ENCODE assay signal across 8 mouse cellular contexts in the genomic region with DNA sequence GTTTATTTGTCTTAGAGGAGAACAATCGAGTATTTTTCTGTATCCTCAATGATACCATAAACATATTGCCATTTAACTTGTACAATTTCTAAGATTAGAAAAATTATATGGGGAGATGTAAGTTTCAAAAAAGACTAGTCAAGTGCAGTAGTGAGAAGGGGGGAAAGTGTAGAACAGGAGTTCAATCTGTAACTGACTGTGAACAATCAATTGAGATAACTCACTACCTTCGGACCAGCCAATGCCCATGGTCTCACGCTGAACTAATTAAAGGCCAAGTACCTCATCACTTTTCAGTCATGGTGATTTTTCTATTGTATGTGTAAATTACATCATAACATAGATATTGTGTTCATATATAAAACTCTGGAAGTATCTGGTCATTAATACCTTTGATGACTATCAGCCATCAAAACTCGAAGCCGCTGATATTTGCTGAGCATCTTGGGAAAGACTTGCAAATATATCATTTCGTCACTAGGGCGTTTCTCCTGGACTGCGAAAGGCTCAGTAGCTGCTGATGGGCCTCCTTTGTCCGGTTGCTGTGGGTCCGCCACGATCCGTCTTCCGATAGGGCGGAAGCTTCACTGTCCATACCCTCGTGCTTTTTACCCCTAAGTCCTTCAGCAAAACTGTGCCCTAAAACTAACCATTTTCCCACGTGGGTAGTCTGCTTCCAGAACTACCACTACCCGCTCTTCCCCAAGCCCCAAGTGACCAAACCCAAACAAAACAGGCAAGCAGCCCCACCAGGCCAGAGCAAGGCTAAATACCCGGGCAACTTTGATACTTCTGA. TPM values are rescaled to one million over a fixed set of nuclear protein-coding genes. Genes with fewer than 3 reads are reported as not detected.
DNase-seq lines count a peak whose midpoint lies in the region; ATAC-seq and TF ChIP-seq lines count a peak whose summit lies in the region.

No protein-coding gene starts in this region.

- TF ChIP-seq CTCF in ES-Bruce4 (IDR thresholded peaks at IDR 0.05; ENCODE audit: low read depth, low read length), result no peak
- peak; percentile 30 for TF ChIP-seq CTCF in liver, postnatal 0 days (IDR thresholded peaks at IDR 0.05; ENCODE audit: low read depth)

- TF ChIP-seq POLR2A in ES-Bruce4 (IDR thresholded peaks at IDR 0.05; ENCODE audit: insufficient read depth, low read length), result peak; percentile 65

- peak overlapping the region; percentile 35 for H3K9ac ChIP-seq in ES-Bruce4 (ENCODE audit: low read depth, poor library complexity, severe bottlenecking)
- H3K9ac ChIP-seq in forebrain, embryonic 14.5 days (ENCODE audit: low read length), result peak overlapping the region; percentile 76
- H3K9ac ChIP-seq in liver, postnatal 0 days (replicated peaks), result peak overlapping the region; percentile 79
- H3K9ac ChIP-seq in neural tube, embryonic 13.5 days, result peak overlapping the region; percentile 79

- WGBS in forebrain, embryonic 14.5 days, result 2% methylated on average over 18 of the region's 18 CpGs
- WGBS in liver, postnatal 0 days (ENCODE audit: insufficient replicate concordance), result under 1% methylated on average over 18 of the region's 18 CpGs
- WGBS in neural tube, embryonic 13.5 days, result 1% methylated on average over 18 of the region's 18 CpGs

- intact Hi-C loops in heart, postnatal 14 days (cut with DNase I), result no loop called here

- H3K4me2 ChIP-seq in forebrain, embryonic 14.5 days (ENCODE audit: low read length), result peak overlapping the region; percentile 65
- peak overlapping the region; percentile 84 for H3K4me2 ChIP-seq in liver, postnatal 0 days (ENCODE audit: low read depth, low read length)
- H3K4me2 ChIP-seq in neural tube, embryonic 13.5 days, result peak overlapping the region; percentile 61

- peak; percentile 96 for ATAC-seq in forebrain, embryonic 14.5 days
- peak; percentile 92 for ATAC-seq in liver, postnatal 0 days
- ATAC-seq in neural tube, embryonic 13.5 days (ENCODE audit: low read depth), result peak; percentile 94

- no peaks in the 10 kb centered on the region for H3K27me3 ChIP-seq in ES-Bruce4 (ENCODE audit: control insufficient read depth, insufficient read depth, low read length, poor library complexity, severe bottlenecking)
- no peaks in the 10 kb centered on the region for H3K27me3 ChIP-seq in forebrain, embryonic 14.5 days (replicated peaks; ENCODE audit: control insufficient read depth, insufficient read depth, low read length)
- no peaks in the 10 kb centered on the region for H3K27me3 ChIP-seq in liver, postnatal 0 days (ENCODE audit: insufficient read depth, low read length)
- no peaks in the 10 kb centered on the region for H3K27me3 ChIP-seq in neural tube, embryonic 13.5 days

- H3K4me1 ChIP-seq in ES-Bruce4 (ENCODE audit: control insufficient read depth, insufficient read depth, low read length), result no peaks in the 10 kb centered on the region
- H3K4me1 ChIP-seq in forebrain, embryonic 14.5 days (ENCODE audit: control insufficient read depth, insufficient read depth, low read length), result no peaks in the 10 kb centered on the region
- H3K4me1 ChIP-seq in liver, postnatal 0 days (ENCODE audit: insufficient read depth), result peaks cover 4% of the 10 kb centered on the region
- H3K4me1 ChIP-seq in neural tube, embryonic 13.5 days (replicated peaks), result peaks cover 8% of the 10 kb centered on the region

- H3K27ac ChIP-seq in ES-Bruce4 (ENCODE audit: insufficient read depth, low read length), result peak overlapping the region; percentile 46
- peak overlapping the region; percentile 94 for H3K27ac ChIP-seq in forebrain, embryonic 14.5 days (ENCODE audit: low read depth, low read length)
- H3K27ac ChIP-seq in liver, postnatal 0 days (ENCODE audit: low read depth), result peak overlapping the region; percentile 95
- peak overlapping the region; percentile 95 for H3K27ac ChIP-seq in neural tube, embryonic 13.5 days (replicated peaks)

- TF ChIP-seq EP300 in ES-Bruce4 (IDR thresholded peaks at IDR 0.05; ENCODE audit: insufficient read depth, low read depth, low read length), result no peak
- TF ChIP-seq EP300 in liver, postnatal 0 days (IDR thresholded peaks at IDR 0.05; ENCODE audit: low read depth), result peak; percentile 67

- no peaks in the 10 kb centered on the region for H3K9me3 ChIP-seq in ES-Bruce4 (replicated peaks; ENCODE audit: control insufficient read depth, insufficient read depth, low read length, poor library complexity, severe bottlenecking)
- no peaks in the 10 kb centered on the region for H3K9me3 ChIP-seq in forebrain, embryonic 14.5 days (replicated peaks; ENCODE audit: control insufficient read depth, low read length)
- H3K9me3 ChIP-seq in liver, postnatal 0 days (ENCODE audit: low read length), result no peaks in the 10 kb centered on the region
- H3K9me3 ChIP-seq in neural tube, embryonic 13.5 days, result no peaks in the 10 kb centered on the region

- peak; percentile 84 for DNase-seq in cerebellum, adult 11 months
- peak; percentile 94 for DNase-seq in forebrain, embryonic 14.5 days (ENCODE audit: low spot score)
- DNase-seq in heart, postnatal 14 days, result peak; percentile 78 to 81
- peak; percentile 89 for DNase-seq in layer of hippocampus, adult 11-12 months (ENCODE audit: low spot score)
- peak; percentile 74 for DNase-seq in liver, postnatal 0 days
- DNase-seq in telencephalon, adult 2 months (ENCODE audit: low read depth, low spot score), result peak; percentile 93

- H3K36me3 ChIP-seq in ES-Bruce4 (ENCODE audit: control insufficient read depth, insufficient read depth, low read length, poor library complexity, severe bottlenecking), result no peaks in the 10 kb centered on the region
- no peaks in the 10 kb centered on the region for H3K36me3 ChIP-seq in forebrain, embryonic 14.5 days (ENCODE audit: control insufficient read depth, insufficient read depth, low read length)
- H3K36me3 ChIP-seq in liver, postnatal 0 days (replicated peaks; ENCODE audit: insufficient read depth, low read length), result no peaks in the 10 kb centered on the region
- peaks cover under 1% of the 10 kb centered on the region; the same call in 1 of the 2 replicates for H3K36me3 ChIP-seq in neural tube, embryonic 13.5 days

- peak overlapping the region; percentile 69 for H3K4me3 ChIP-seq in ES-Bruce4 (ENCODE audit: low read depth, low read length)
- H3K4me3 ChIP-seq in forebrain, embryonic 14.5 days (ENCODE audit: low read depth, low read length), result peak overlapping the region; percentile 43
- H3K4me3 ChIP-seq in liver, postnatal 0 days (ENCODE audit: low read depth, low read length), result peak overlapping the region; percentile 55
- peak overlapping the region; percentile 48 for H3K4me3 ChIP-seq in neural tube, embryonic 13.5 days

RNA-seq across cellular contexts. Expression of a gene that starts 25.1 kb away (rescaled TPM):
- polyA plus RNA-seq in ES-Bruce4 (2011; ENCODE audit: insufficient read depth, insufficient read length, low read depth, missing spikeins), result 186 and 208 TPM in 2 replicates
- polyA plus RNA-seq in forebrain, embryonic 14.5 days (2014; fragmentation: Nextera tagmentation; extraction: Ambion mirVana), result 136 and 157 TPM in 2 replicates
- 10 to 100 TPM; 36.5 to 45.0 TPM for total RNA-seq in heart, postnatal 14 days (2021)
- polyA plus RNA-seq in liver, postnatal 0 days (2015; fragmentation: Nextera tagmentation; extraction: Ambion mirVana), result 101 and 116 TPM in 2 replicates
- polyA plus RNA-seq in neural tube, embryonic 13.5 days (2015; fragmentation: Nextera tagmentation; extraction: Ambion mirVana), result 187 and 204 TPM in 2 replicates

RNA-seq across cellular contexts. Expression of a gene that starts 42.5 kb away (rescaled TPM):
- polyA plus RNA-seq in ES-Bruce4 (2011; ENCODE audit: insufficient read depth, insufficient read length, low read depth, missing spikeins), result 0.67 and 0.79 TPM in 2 replicates
- 10.6 and 12.7 TPM in 2 replicates for polyA plus RNA-seq in forebrain, embryonic 14.5 days (2014; fragmentation: Nextera tagmentation; extraction: Ambion mirVana)
- total RNA-seq in heart, postnatal 14 days (2021), result under 1 TPM; 0.46 to 0.53 TPM
- 0.28 and 0.51 TPM in 2 replicates for polyA plus RNA-seq in liver, postnatal 0 days (2015; fragmentation: Nextera tagmentation; extraction: Ambion mirVana)
- polyA plus RNA-seq in neural tube, embryonic 13.5 days (2015; fragmentation: Nextera tagmentation; extraction: Ambion mirVana), result 16.6 and 17.1 TPM in 2 replicates

RNA-seq across cellular contexts. Expression of a gene that starts 47.3 kb away (rescaled TPM):
- polyA plus RNA-seq in ES-Bruce4 (2011; ENCODE audit: insufficient read depth, insufficient read length, low read depth, missing spikeins), result 3.0 and 3.3 TPM in 2 replicates
- 9.1 and 15.4 TPM in 2 replicates for polyA plus RNA-seq in forebrain, embryonic 14.5 days (2014; fragmentation: Nextera tagmentation; extraction: Ambion mirVana)
- 1 to 10 TPM; 6.7 to 7.0 TPM for total RNA-seq in heart, postnatal 14 days (2021)
- 1.4 and 1.6 TPM in 2 replicates for polyA plus RNA-seq in liver, postnatal 0 days (2015; fragmentation: Nextera tagmentation; extraction: Ambion mirVana)
- 15.7 and 17.3 TPM in 2 replicates for polyA plus RNA-seq in neural tube, embryonic 13.5 days (2015; fragmentation: Nextera tagmentation; extraction: Ambion mirVana)

Comparison
In these comparisons a context has a peak if more than half of its experiments do, and no peak if none do; other contexts are left out.
1. Peak in every context shown above with its lines: DNase-seq, ATAC-seq, H3K4me3 ChIP-seq and H3K27ac ChIP-seq.